Mouse (Mus musculus): ENCODE results near the gene Gad1. TPM values are rescaled to one million over a fixed set of nuclear protein-coding genes. Genes with fewer than 3 reads are reported as not detected.

Gad1 gene
- polyA plus RNA-seq, 1 experiment from 2014 or later, result 0.23 TPM

- 55% methylated on average over 3 of the region's 3 CpGs for WGBS
- no peak overlapping the region for H3K27ac ChIP-seq (replicated peaks)
These were observed 77.0 kb downstream of the Gad1 start for GRCm38 (mm10) chr2:70629921-70630320.

DNA sequence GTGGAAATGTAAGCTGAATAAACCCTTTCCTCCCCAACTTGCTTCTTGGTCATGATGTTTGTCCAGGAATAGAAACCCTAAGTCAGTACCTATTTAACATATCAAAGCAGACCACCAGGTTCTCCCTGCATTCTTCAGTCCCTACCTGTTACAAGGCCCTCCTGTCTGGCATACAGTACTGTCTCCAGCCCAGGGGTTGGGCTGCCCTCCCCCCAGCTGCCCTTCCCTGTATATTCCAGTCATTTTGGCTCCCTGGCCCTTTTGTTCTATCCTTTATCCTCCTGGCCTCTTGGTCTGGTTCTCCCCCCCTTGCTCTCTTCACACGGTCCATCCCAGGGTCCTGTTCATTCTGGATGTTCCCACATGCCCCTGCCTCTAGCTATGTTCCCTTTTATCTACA lies 78.4 kb downstream of the Gad1 start:
- 0 out of 2 replicates have a peak, but pooled peaks cover 6% of the 10 kb centered on the region for H3K9me3 ChIP-seq
- no peaks in the 10 kb centered on the region for H3K36me3 ChIP-seq
- no peaks in the 10 kb centered on the region for H3K27me3 ChIP-seq (replicated peaks)
- no peak for ATAC-seq (ENCODE audit: extremely low read depth, insufficient number of reproducible peaks, low FRiP score, low TSS enrichment)
- no peak overlapping the region for H3K27ac ChIP-seq (replicated peaks)
- H3K4me2 ChIP-seq, result no peak overlapping the region
- H3K4me1 ChIP-seq, result peaks cover 14% of the 10 kb centered on the region
- 75% methylated on average over 1 of the region's 1 CpGs for WGBS
- no peak overlapping the region for H3K4me3 ChIP-seq
- no peak overlapping the region for H3K9ac ChIP-seq

More at GRCm38 (mm10) chr2:70629921-70630320, 77.0 kb downstream of the Gad1 start:
- ATAC-seq (ENCODE audit: extremely low read depth, insufficient number of reproducible peaks, low FRiP score, low TSS enrichment), result no peak
- Histone ChIP-seq H3K9ac (no peak overlapping the region), H3K9me3 (no peaks in the 10 kb centered on the region), H3K4me2 (peak overlapping the region; percentile 64), H3K36me3 (no peaks in the 10 kb centered on the region), H3K27me3 (replicated peaks) (no peaks in the 10 kb centered on the region), H3K4me3 (peak overlapping the region; percentile 38), H3K4me1 (peaks cover 14% of the 10 kb centered on the region)

DNA sequence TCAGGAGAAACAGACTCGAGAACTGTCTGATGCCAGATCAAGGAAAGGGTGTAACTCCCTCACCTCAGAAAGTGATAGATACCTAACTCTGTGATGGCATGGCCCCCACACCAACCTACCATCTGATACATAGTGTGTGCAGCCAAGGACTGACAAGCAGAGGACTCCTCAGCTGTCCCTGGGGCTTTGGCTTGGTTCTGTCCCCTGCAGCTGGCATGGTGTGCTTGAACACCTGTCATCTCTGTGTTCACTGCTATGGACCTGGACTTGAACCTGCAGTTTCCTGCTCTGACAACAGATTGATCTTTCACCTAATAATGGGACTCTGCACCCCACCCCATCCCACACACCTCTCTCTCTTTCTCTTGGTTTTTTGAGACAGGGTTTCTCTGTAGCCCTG lies 79.5 kb downstream of the Gad1 start:
- Histone ChIP-seq H3K4me2 (no peak overlapping the region), H3K4me1 (peaks cover 14% of the 10 kb centered on the region), H3K36me3 (no peaks in the 10 kb centered on the region), H3K9ac (no peak overlapping the region), H3K27me3 (replicated peaks) (no peaks in the 10 kb centered on the region), H3K27ac (replicated peaks) (no peak overlapping the region), H3K4me3 (no peak overlapping the region), H3K9me3 (peaks cover 8% of the 10 kb centered on the region; the same call in 1 of the 2 replicates)
- WGBS, result 77% methylated on average over 1 of the region's 1 CpGs
- no peak for ATAC-seq (ENCODE audit: extremely low read depth, insufficient number of reproducible peaks, low FRiP score, low TSS enrichment)

DNA sequence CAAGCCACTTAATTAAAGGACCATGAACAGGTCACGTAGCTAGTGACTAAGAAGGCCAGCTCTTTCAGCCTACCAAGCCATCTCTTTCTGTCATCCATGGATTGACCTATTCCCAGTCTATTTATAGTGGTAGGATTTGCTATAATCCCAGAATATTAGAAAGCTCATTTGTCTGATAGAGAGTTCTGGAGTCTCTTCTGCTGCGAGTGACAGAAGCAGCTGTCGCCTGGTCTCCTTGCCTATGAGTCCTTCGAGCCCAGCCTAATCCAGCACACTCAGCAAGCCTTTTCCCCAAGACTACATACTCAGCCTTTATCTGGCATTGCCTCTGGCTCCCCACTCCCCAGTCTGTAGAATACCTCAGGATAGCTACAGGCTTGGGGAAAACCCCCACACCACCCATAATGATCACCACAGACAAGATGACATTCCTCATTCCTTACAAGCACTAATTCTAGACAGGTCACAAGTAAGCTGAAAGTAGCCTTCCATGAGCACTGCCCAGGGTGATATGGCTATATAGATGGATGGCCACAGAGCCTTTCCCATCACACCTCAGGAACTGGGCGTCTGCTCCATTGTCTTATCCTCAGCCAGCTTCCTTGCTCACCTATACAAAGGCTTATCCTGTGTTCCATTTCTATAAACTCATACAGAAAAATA lies 81.3 kb downstream of the Gad1 start:
- H3K9ac ChIP-seq, result no peak overlapping the region
- 77% methylated on average over 5 of the region's 5 CpGs for WGBS
- H3K36me3 ChIP-seq, result no peaks in the 10 kb centered on the region
- ATAC-seq (ENCODE audit: extremely low read depth, insufficient number of reproducible peaks, low FRiP score, low TSS enrichment), result no peak
- H3K4me2 ChIP-seq, result no peak overlapping the region
- peaks cover 13% of the 10 kb centered on the region for H3K4me1 ChIP-seq
- H3K9me3 ChIP-seq, result peaks cover 11% of the 10 kb centered on the region; the same call in 1 of the 2 replicates
- H3K4me3 ChIP-seq, result no peak overlapping the region
- H3K27ac ChIP-seq (replicated peaks), result no peak overlapping the region
- no peaks in the 10 kb centered on the region for H3K27me3 ChIP-seq (replicated peaks)

DNA sequence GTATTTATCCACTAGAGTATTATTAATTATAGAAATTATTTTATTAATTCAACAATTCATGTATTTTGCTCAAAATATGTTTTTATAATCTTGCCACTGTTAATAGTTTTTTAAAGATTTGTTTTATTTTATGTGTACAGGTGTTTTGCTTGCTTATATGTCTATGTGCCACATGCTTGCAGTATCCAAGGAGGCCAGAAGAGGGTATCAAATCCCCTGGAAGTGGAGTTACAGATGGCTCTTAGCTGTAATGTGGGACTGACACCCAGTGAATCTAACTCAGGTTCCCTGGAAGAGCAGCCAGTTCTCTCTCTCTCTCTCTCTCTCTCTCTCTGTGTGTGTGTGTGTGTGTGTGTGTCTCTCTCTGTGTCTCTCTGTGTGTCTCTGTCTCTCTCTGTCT lies 88.1 kb downstream of the Gad1 start:
- H3K4me2 ChIP-seq, result no peak overlapping the region
- no peak overlapping the region for H3K27ac ChIP-seq (replicated peaks)
- H3K27me3 ChIP-seq (replicated peaks), result no peaks in the 10 kb centered on the region
- H3K4me3 ChIP-seq, result no peak overlapping the region
- H3K9me3 ChIP-seq, result peaks cover 5% of the 10 kb centered on the region; the same call in 1 of the 2 replicates
- no peaks in the 10 kb centered on the region for H3K36me3 ChIP-seq
- no peaks in the 10 kb centered on the region for H3K4me1 ChIP-seq
- no peak overlapping the region for H3K9ac ChIP-seq
- ATAC-seq (ENCODE audit: extremely low read depth, insufficient number of reproducible peaks, low FRiP score, low TSS enrichment), result no peak

- ATAC-seq (ENCODE audit: extremely low read depth, insufficient number of reproducible peaks, low FRiP score, low TSS enrichment), result no peak
- Histone ChIP-seq H3K9ac (no peak overlapping the region), H3K4me3 (no peak overlapping the region), H3K27me3 (replicated peaks) (no peaks in the 10 kb centered on the region), H3K36me3 (no peaks in the 10 kb centered on the region), H3K27ac (replicated peaks) (no peak overlapping the region), H3K4me2 (no peak overlapping the region), H3K9me3 (no peaks in the 10 kb centered on the region), H3K4me1 (no peaks in the 10 kb centered on the region)
- WGBS, result 69% methylated on average over 16 of the region's 16 CpGs
These were observed 90.2 kb downstream of the Gad1 start for GRCm38 (mm10) chr2:70642971-70643565.

DNA sequence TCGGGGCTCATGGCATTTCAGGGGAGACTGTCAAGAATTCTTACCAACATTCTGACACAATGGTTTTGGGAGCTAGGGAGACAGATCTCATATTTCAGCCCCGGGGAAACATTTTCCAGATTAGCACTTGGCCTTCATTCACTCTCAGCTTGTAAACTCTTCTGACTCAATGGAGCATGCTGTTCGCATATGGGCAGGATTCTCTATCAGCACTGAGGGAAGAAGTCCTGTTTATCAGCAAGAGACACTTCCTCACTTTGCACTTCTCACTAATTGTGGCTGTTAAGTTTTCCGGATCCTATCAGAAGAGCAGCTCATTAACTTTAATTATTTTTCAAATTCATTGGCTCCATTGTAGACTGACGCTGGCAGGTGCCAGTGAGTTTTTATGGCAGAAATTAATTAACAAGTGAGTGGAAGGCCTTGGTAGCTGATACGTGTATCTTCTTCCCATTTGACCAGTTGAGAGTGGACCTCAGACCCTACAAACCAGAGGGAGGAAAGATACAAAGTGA lies 92.5 kb downstream of the Gad1 start:
- Histone ChIP-seq H3K4me2 (no peak overlapping the region), H3K4me1 (no peaks in the 10 kb centered on the region), H3K36me3 (no peaks in the 10 kb centered on the region), H3K27ac (replicated peaks) (no peak overlapping the region), H3K27me3 (replicated peaks) (no peaks in the 10 kb centered on the region), H3K4me3 (no peak overlapping the region), H3K9ac (no peak overlapping the region), H3K9me3 (no peaks in the 10 kb centered on the region)
- no peak for ATAC-seq (ENCODE audit: extremely low read depth, insufficient number of reproducible peaks, low FRiP score, low TSS enrichment)
- WGBS, result 60% methylated on average over 6 of the region's 6 CpGs

GRCm38 (mm10) chr2:70647681-70648080 lies 94.8 kb downstream of the Gad1 start:
- no peaks in the 10 kb centered on the region for H3K9me3 ChIP-seq
- H3K4me3 ChIP-seq, result no peak overlapping the region
- no peaks in the 10 kb centered on the region for H3K36me3 ChIP-seq
- 45% methylated on average over 4 of the region's 4 CpGs for WGBS
- H3K27ac ChIP-seq (replicated peaks), result no peak overlapping the region
- no peak overlapping the region for H3K9ac ChIP-seq
- no peak for ATAC-seq (ENCODE audit: extremely low read depth, insufficient number of reproducible peaks, low FRiP score, low TSS enrichment)
- no peak overlapping the region for H3K4me2 ChIP-seq
- no peaks in the 10 kb centered on the region for H3K4me1 ChIP-seq
- no peaks in the 10 kb centered on the region for H3K27me3 ChIP-seq (replicated peaks)

GRCm38 (mm10) chr2:70648271-70648670 lies 95.4 kb downstream of the Gad1 start:
- Histone ChIP-seq H3K4me3 (no peak overlapping the region), H3K27ac (replicated peaks) (no peak overlapping the region), H3K9me3 (no peaks in the 10 kb centered on the region), H3K36me3 (no peaks in the 10 kb centered on the region), H3K4me2 (no peak overlapping the region), H3K4me1 (no peaks in the 10 kb centered on the region), H3K9ac (no peak overlapping the region), H3K27me3 (replicated peaks) (no peaks in the 10 kb centered on the region)
- no peak for ATAC-seq (ENCODE audit: extremely low read depth, insufficient number of reproducible peaks, low FRiP score, low TSS enrichment)
- WGBS, result 76% methylated on average over 5 of the region's 5 CpGs

DNA sequence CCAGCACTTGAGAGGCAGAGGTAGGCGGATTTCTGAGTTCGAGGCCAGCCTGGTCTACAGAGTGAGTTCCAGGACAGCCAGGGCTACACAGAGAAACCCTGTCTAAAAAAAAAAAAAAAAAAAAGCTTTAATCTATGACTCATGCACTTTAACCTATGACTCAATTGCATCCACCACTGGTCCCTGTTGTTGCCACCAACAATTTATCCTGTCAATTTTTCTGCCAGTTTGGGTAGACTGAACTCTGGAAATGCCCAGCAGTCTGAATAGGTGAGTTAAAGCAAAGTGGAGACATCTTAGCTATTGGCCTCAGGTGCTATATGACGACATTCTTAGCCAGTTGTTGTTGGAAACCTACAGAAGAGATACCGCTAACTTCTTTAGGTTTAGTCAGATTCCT lies 96.6 kb downstream of the Gad1 start:
- Histone ChIP-seq H3K27ac (replicated peaks) (no peak overlapping the region), H3K9me3 (no peaks in the 10 kb centered on the region), H3K4me1 (no peaks in the 10 kb centered on the region), H3K9ac (no peak overlapping the region), H3K4me3 (no peak overlapping the region), H3K36me3 (no peaks in the 10 kb centered on the region), H3K4me2 (no peak overlapping the region), H3K27me3 (replicated peaks) (no peaks in the 10 kb centered on the region; the same call in 1 of the 2 replicates)
- no peak for ATAC-seq (ENCODE audit: extremely low read depth, insufficient number of reproducible peaks, low FRiP score, low TSS enrichment)
- 84% methylated on average over 4 of the region's 4 CpGs for WGBS
